Mouse (Mus musculus) small intestine, adult 2 months (tissue): ENCODE results near the gene Mindy4.

Source experiments
- CTCF ChIP-seq: fragments of 200-500 bp; IDR thresholded peaks from 2 replicates; pipeline ENCODE4 v1.5.1; 2012; ENCODE audit warnings: low read depth, mild to moderate bottlenecking, control low read depth, inconsistent platforms, low read length, moderate library complexity, mixed read lengths; ENCODE audit not compliant: insufficient replicate concordance, insufficient read length; ENCODE audit errors: extremely low read depth
- POLR2A ChIP-seq: fragments of 200-500 bp; IDR thresholded peaks from 2 replicates; pipeline ENCODE4 v1.6.1; 2012; ENCODE audit warnings: low read depth, mild to moderate bottlenecking, control low read depth, inconsistent platforms, low read length, moderate library complexity

DNA sequence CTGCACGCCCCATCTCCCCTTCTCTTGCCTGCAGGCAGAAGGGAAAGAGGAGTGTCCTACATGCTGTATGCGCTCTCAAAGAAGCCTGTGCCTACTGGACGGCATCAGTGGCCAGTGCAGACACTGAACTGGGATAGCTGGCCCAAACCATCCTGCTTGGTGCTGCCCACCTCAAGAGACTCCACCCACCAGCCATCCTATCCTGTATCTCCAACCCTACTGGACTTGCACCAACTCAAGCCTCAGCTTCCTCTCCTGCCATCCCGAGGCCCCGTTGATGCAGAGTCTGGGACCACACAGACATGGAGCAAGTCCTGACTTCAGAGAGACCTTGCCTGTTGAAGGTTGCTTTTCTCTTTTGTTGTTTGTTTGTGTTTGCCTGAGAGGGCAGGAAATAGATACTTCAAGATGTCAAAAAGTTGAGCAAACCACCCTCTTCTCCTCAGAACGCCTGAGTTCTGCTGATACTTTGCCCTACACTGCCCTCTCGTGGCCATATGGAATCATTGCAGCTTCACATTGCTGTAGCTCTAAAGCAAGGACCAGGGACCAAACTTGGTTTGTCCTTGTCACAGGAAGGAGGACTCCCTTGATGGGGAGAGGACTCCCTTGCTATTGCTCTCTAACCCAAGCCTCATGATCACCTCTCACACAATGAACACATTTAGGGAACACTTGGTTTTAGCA lies 36.3 kb upstream of the Mindy4 start:
- TF ChIP-seq CTCF = peak; percentile 70; the same call in 1 of the 2 replicates
- no peak for TF ChIP-seq POLR2A
